Mouse (Mus musculus): ENCODE results near the gene Galnt10.

- TF ChIP-seq MAX (IDR thresholded peaks at IDR 0.05; ENCODE audit: low read depth): no peak
- no peak for TF ChIP-seq MYOG (IDR thresholded peaks at IDR 0.05; ENCODE audit: control insufficient read depth in 1 of 3, insufficient read depth in 1 of 3, insufficient read length in 2 of 3, low read depth in 2 of 3)
- TF ChIP-seq USF1 (IDR thresholded peaks at IDR 0.05; ENCODE audit: low read depth): no peak
- no peak for TF ChIP-seq POLR2A (IDR thresholded peaks at IDR 0.05; ENCODE audit: insufficient read length, low read depth)
- TF ChIP-seq MYOD1 (IDR thresholded peaks at IDR 0.05; ENCODE audit: control insufficient read depth in 1 of 3, insufficient read length in 2 of 3, low read depth in 2 of 3): no peak
Observed at GRCm38 (mm10) chr11:57809732-57810098, 164.5 kb downstream of the Galnt10 start.

Measured in myocyte (in vitro differentiated cells).